Mouse (Mus musculus) liver, adult 2 months (tissue): ENCODE data around the gene Sept11. TPM values are rescaled to one million over a fixed set of nuclear protein-coding genes. Genes with fewer than 3 reads are reported as not detected.
A peak's percentile ranks its signal among the peaks of the same experiment; 100 is the strongest.

Experiments
- DNase-seq: peaks from one replicate; pipeline ENCODE4 v3.0.0-alpha.2; 2011; ENCODE audit warnings: low read depth, low spot score; ENCODE audit errors: extremely low read depth
- H3K27ac ChIP-seq: fragments of 200-500 bp; replicated peaks from 2 replicates; pipeline ENCODE4 v1.5.1; 2012; ENCODE audit warnings: low read depth, mild to moderate bottlenecking, control low read depth, inconsistent platforms, low read length; ENCODE audit not compliant: insufficient read depth
- H3K27me3 ChIP-seq: fragments of 200-500 bp; 2 replicates; pipeline ENCODE4 v1.6.1; 2012; ENCODE audit warnings: mild to moderate bottlenecking, moderate library complexity, low read length, inconsistent platforms; ENCODE audit not compliant: control insufficient read depth, insufficient read depth
- H3K36me3 ChIP-seq: fragments of 200-500 bp; 2 replicates; pipeline ENCODE4 v1.6.1; 2012; ENCODE audit warnings: low read length, inconsistent platforms; ENCODE audit not compliant: control insufficient read depth, insufficient read depth
- H3K4me1 ChIP-seq: fragments of 200-500 bp; 2 replicates; pipeline ENCODE4 v1.6.1; 2011; ENCODE audit warnings: low read length; ENCODE audit not compliant: control insufficient read depth, insufficient read depth
- H3K4me3 ChIP-seq: fragments of 200-500 bp; 2 replicates; pipeline ENCODE4 v1.5.1; 2011; ENCODE audit warnings: low read depth, mild to moderate bottlenecking, control low read depth, low read length, moderate library complexity; ENCODE audit not compliant: insufficient read depth
- H3K79me2 ChIP-seq: fragments of 200-500 bp; 2 replicates; pipeline ENCODE4 v1.6.1; 2012; ENCODE audit warnings: inconsistent platforms, mild to moderate bottlenecking, low read length, moderate library complexity; ENCODE audit not compliant: control insufficient read depth, insufficient read depth
- H3K9ac ChIP-seq: fragments of 200-500 bp; 2 replicates; pipeline ENCODE4 v1.6.1; 2012; ENCODE audit warnings: low read depth, mild to moderate bottlenecking, control low read depth, inconsistent platforms, low read length
- CTCF ChIP-seq: fragments of 200-500 bp; IDR thresholded peaks from 2 replicates; pipeline ENCODE4 v1.5.1; 2011; ENCODE audit warnings: low read depth, low read length, control low read depth
- POLR2A ChIP-seq: fragments of 200-500 bp; IDR thresholded peaks from 2 replicates; pipeline ENCODE4 v1.6.1; 2011; ENCODE audit warnings: low read length, control low read depth; ENCODE audit not compliant: insufficient read depth; ENCODE audit errors: extremely low read depth
- WGBS: fragments of 180-500 bp; shearing (Covaris S2); methylation state at CpG from one replicate; pipeline ENCODE4 v1.1.7; 2018; 5-methylcytosine and 5-hydroxymethylcytosine counted together
- polyA plus RNA-seq: library from polyadenylated mRNA; depleted of rRNA; stranded (reverse); fragments of >200 nt; gene quantifications from 2 replicates; pipeline ENCODE4 v1.2.3, GENCODE M21; 2012
- total RNA-seq: library from RNA; depleted of rRNA; stranded (reverse); fragments of >200 nt; gene quantifications from 2 replicates; pipeline ENCODE4 v1.2.3, GENCODE M21; 2014

Sept11 gene
- total and polyA plus RNA-seq, 2 experiments, result 7.1 to 7.3 TPM

DNA sequence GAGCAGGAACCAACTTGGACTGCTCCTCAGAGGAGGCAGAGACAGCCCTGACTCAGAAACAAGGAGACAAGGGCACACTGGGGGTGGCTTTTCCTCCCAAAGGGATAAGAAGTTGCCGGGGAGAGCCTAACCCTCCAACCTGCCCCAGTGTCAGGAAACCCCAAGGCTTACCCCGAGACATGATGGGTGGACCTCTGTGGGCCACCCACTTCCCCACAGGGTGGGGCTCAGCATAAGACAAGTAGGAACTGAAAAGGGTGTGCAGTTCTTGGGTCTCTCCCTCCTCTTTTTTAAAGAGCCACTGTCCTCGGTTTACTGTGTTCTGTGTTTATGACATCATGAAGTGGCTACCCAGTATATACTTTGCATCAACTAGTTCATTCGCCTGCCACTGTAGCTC lies 59.2 kb downstream of the Sept11 start:
- no peak overlapping the region for H3K9ac ChIP-seq
- H3K36me3 ChIP-seq, result peaks cover 5% of the 10 kb centered on the region; the same call in 1 of the 2 replicates
- TF ChIP-seq CTCF (no peak), POLR2A (no peak)
- H3K4me3 ChIP-seq, result no peak overlapping the region
- 81% methylated on average over 4 of the region's 4 CpGs for WGBS
- H3K4me1 ChIP-seq, result peaks cover 5% of the 10 kb centered on the region; the same call in 1 of the 2 replicates
- H3K79me2 ChIP-seq, result no peaks in the 10 kb centered on the region
- no peak overlapping the region for H3K27ac ChIP-seq
- H3K27me3 ChIP-seq, result no peaks in the 10 kb centered on the region
- no peak for DNase-seq

DNA sequence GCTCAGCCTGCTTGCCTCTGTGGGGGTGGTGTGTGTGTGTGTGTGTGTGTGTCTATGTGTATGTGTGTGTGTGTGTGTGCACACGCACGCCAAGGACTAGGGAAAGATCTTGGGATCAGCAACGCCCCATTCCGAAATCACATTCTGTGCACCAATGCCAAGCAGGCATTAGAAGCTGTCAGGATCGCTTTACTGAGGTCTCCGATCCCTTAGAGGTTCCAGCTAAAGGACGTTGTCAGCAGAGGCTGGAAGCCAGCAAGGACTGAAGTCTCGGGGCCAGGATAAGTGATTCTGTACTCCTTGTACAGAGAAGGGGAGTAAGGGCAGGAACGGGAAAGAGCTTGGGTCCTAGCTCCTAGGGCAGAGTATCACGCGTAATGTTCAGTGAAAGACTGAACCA lies 61.2 kb downstream of the Sept11 start:
- H3K4me1 ChIP-seq, result peaks cover 5% of the 10 kb centered on the region; the same call in 1 of the 2 replicates
- no peaks in the 10 kb centered on the region for H3K27me3 ChIP-seq
- TF ChIP-seq POLR2A (no peak), CTCF (no peak)
- no peak for DNase-seq
- H3K9ac ChIP-seq, result no peak overlapping the region
- no peak overlapping the region for H3K4me3 ChIP-seq
- peaks cover 5% of the 10 kb centered on the region; the same call in 1 of the 2 replicates for H3K36me3 ChIP-seq
- H3K27ac ChIP-seq, result no peak overlapping the region
- 89% methylated on average over 11 of the region's 11 CpGs for WGBS
- H3K79me2 ChIP-seq, result no peaks in the 10 kb centered on the region

DNA sequence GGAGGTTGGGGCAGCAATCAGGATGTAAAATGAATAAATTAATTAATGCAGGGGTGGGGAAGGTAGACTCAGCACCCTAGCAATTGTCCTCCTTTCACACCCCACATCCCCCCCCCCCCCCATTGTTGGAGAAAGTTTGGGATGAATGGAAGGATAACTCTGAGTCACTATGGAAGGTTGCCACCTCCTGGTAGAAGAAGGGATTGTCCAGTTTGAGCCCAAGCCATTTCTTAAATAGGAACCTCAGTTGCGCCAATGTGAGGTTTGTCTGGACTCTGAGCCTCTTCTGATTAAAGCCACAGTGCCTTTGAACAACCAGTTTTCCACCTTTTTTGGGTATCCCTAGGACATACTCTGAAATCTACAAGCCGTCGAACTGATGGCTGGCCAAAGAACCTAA lies 70.3 kb downstream of the Sept11 start:
- TF ChIP-seq CTCF (peak; percentile 61), POLR2A (no peak)
- 68% methylated on average over 3 of the region's 3 CpGs for WGBS
- Histone ChIP-seq H3K36me3 (peaks cover 12% of the 10 kb centered on the region; the same call in 1 of the 2 replicates), H3K27ac (no peak overlapping the region), H3K27me3 (no peaks in the 10 kb centered on the region), H3K4me3 (no peak overlapping the region), H3K9ac (no peak overlapping the region), H3K79me2 (no peaks in the 10 kb centered on the region), H3K4me1 (no peaks in the 10 kb centered on the region)
- DNase-seq, result peak; percentile 48

DNA sequence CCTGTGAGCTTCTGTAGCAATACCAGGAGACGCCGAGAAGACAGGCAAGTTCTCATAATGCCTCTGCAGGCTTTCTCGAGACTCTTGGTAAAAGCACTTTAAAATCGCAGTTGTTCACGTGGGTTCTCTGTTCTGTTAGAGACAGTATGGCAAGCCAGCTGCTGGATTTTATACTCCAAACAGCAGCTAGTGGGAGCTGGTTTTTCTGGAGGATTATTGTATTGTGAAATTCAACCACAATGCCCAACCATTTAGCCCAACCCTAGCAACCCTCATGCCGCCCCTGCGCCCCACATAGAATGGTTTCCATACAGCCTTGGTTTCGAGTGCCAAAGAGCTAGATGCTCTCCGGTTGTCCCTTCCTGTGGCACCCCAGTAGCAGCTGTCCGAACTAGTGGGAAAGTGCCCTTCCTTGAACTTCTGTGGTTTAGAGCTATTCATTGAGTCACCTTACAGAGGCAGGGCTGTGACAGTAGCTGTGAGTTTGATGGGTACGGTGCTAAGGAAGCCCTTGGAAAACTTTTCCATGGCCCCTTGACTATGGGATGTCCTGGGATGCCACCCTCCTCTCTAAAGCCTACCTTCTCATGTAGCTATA lies 74.8 kb downstream of the Sept11 start:
- Histone ChIP-seq H3K9ac (no peak overlapping the region), H3K27ac (no peak overlapping the region), H3K36me3 (peaks cover 11% of the 10 kb centered on the region; the same call in 1 of the 2 replicates), H3K4me1 (no peaks in the 10 kb centered on the region), H3K79me2 (no peaks in the 10 kb centered on the region), H3K4me3 (no peak overlapping the region), H3K27me3 (no peaks in the 10 kb centered on the region)
- DNase-seq, result no peak
- 89% methylated on average over 11 of the region's 11 CpGs for WGBS
- no peak for TF ChIP-seq POLR2A
- no peak for TF ChIP-seq CTCF

DNA sequence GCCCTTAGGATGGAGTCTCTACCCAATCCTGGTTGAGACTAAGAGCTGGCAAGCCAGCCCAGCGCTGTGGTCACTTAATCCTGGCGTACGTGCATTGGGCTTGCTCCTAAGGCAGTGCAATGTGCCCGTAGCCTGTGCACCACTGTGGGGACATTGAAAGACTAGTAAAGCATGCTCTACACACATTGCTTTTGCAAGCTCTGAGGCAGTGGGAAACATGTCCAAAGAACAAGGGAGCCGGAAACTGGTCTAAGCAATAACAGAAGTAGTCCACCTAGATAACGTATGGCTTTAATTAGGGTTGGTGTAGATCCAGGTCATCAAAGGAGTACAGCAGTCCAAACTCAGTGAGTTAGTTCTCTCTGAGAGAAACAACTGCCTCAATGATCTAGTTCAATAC lies 75.4 kb downstream of the Sept11 start:
- 96% methylated on average over 6 of the region's 6 CpGs for WGBS
- TF ChIP-seq POLR2A, result no peak
- TF ChIP-seq CTCF, result no peak
- H3K79me2 ChIP-seq, result no peaks in the 10 kb centered on the region
- no peak overlapping the region for H3K27ac ChIP-seq
- DNase-seq, result no peak
- no peaks in the 10 kb centered on the region for H3K4me1 ChIP-seq
- H3K9ac ChIP-seq, result no peak overlapping the region
- peaks cover 13% of the 10 kb centered on the region; the same call in 1 of the 2 replicates for H3K36me3 ChIP-seq
- H3K27me3 ChIP-seq, result no peaks in the 10 kb centered on the region
- H3K4me3 ChIP-seq, result no peak overlapping the region

DNA sequence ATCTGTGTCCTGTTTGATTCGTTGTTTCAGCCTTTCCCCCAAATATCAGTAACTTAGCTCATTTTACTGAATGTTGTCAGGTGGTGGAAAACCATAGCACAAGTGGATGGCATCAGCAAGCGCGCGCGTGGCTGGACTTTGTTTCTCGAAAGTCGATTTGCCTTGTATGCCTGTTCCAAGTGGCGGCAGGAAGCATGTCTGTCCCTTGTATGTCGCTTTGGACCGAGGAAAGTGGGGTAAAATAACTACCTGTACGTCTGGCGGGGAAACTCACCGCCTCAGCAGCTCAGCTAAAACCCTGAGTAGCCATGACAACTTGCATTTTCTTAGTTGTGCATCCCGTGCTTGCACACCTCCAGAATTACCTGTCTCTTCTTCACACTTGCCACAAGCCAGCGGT lies 78.2 kb downstream of the Sept11 start:
- TF ChIP-seq POLR2A (no peak), CTCF (no peak)

More for the DNA sequence above, 78.2 kb downstream of the Sept11 start:
- H3K27me3 ChIP-seq, result no peaks in the 10 kb centered on the region
- no peaks in the 10 kb centered on the region for H3K79me2 ChIP-seq
- WGBS, result 96% methylated on average over 15 of the region's 15 CpGs
- no peaks in the 10 kb centered on the region for H3K4me1 ChIP-seq
- no peak overlapping the region for H3K27ac ChIP-seq
- H3K9ac ChIP-seq, result no peak overlapping the region
- DNase-seq, result no peak
- H3K4me3 ChIP-seq, result no peak overlapping the region
- peaks cover 9% of the 10 kb centered on the region; the same call in 1 of the 2 replicates for H3K36me3 ChIP-seq
